Mouse (Mus musculus): ENCODE results near the gene Dnajc12. TPM values are rescaled to one million over a fixed set of nuclear protein-coding genes. Genes with fewer than 3 reads are reported as not detected.
"Not testable (repeated sequence)": the region's sequence is repeated elsewhere in the genome, so short reads cannot be mapped to it uniquely, and the experiment has no call there.

Dnajc12 gene
- polyA plus RNA-seq, 1 experiment from 2014 or later = 20.8 TPM

GRCm38 (mm10) chr10:63378948-63379680, 3.1 kb upstream of the Dnajc12 start:
- H3K9me3 ChIP-seq (ENCODE audit: control insufficient read depth, low read length) = no peaks in the 10 kb centered on the region
- 68% methylated on average over 6 of the region's 6 CpGs for WGBS
- peaks cover 4% of the 10 kb centered on the region; the same call in 1 of the 2 replicates for H3K27me3 ChIP-seq (ENCODE audit: control insufficient read depth, insufficient read depth, low read length)
- no peak overlapping the region for H3K9ac ChIP-seq (replicated peaks; ENCODE audit: low read length)
- no peak overlapping the region for H3K4me3 ChIP-seq (replicated peaks; ENCODE audit: low read depth, low read length)
- peaks cover 8% of the 10 kb centered on the region; the same call in 1 of the 2 replicates for H3K4me1 ChIP-seq (ENCODE audit: control insufficient read depth, insufficient read depth, low read length)
- H3K36me3 ChIP-seq (ENCODE audit: control insufficient read depth, insufficient read depth, low read length) = no peaks in the 10 kb centered on the region
- H3K27ac ChIP-seq (replicated peaks; ENCODE audit: low read depth, low read length) = no peak overlapping the region
- DNase-seq = no peak
- no peak for ATAC-seq (ENCODE audit: low FRiP score, low TSS enrichment)
- no peak overlapping the region for H3K4me2 ChIP-seq (ENCODE audit: low read length)

GRCm38 (mm10) chr10:63381498-63382280, 554 bp upstream of the Dnajc12 start, which contains the start of gene Sirt1:
TSS of gene Sirt1 (minus strand) at chr10:63381704.
- Histone ChIP-seq H3K9ac (replicated peaks; ENCODE audit: low read length) (peak within 1 kb of the TSS; percentile 69), H3K4me1 (ENCODE audit: control insufficient read depth, insufficient read depth, low read length) (peaks cover 8% of the 10 kb centered on the region; the same call in 1 of the 2 replicates), H3K27me3 (ENCODE audit: control insufficient read depth, insufficient read depth, low read length) (peaks cover 4% of the 10 kb centered on the region; the same call in 1 of the 2 replicates), H3K27ac (replicated peaks; ENCODE audit: low read depth, low read length) (0 out of 2 replicates have a peak within 1 kb of the TSS, but pooled peaks have one; percentile 32), H3K4me3 (replicated peaks; ENCODE audit: low read depth, low read length) (peak within 1 kb of the TSS; percentile 57), H3K4me2 (ENCODE audit: low read length) (peak within 1 kb of the TSS; percentile 92), H3K36me3 (ENCODE audit: control insufficient read depth, insufficient read depth, low read length) (no peaks in the 10 kb centered on the region), H3K9me3 (ENCODE audit: control insufficient read depth, low read length) (no peaks in the 10 kb centered on the region)
- 7% methylated on average over 24 of the region's 24 CpGs for WGBS
- ATAC-seq (ENCODE audit: low FRiP score, low TSS enrichment) (no peak), DNase-seq (peak; percentile 18)

GRCm38 (mm10) chr10:63385897-63386296, 3.7 kb downstream of the Dnajc12 start:
- peak overlapping the region; percentile 72 for H3K4me2 ChIP-seq (ENCODE audit: low read length)
- not testable (repeated sequence) for H3K27me3 ChIP-seq (ENCODE audit: control insufficient read depth, insufficient read depth, low read length); H3K9me3 ChIP-seq (ENCODE audit: control insufficient read depth, low read length); H3K27ac ChIP-seq (replicated peaks; ENCODE audit: low read depth, low read length); DNase-seq; ATAC-seq (ENCODE audit: low FRiP score, low TSS enrichment); H3K36me3 ChIP-seq (ENCODE audit: control insufficient read depth, insufficient read depth, low read length); H3K9ac ChIP-seq (replicated peaks; ENCODE audit: low read length); H3K4me1 ChIP-seq (ENCODE audit: control insufficient read depth, insufficient read depth, low read length)
- H3K4me3 ChIP-seq (replicated peaks; ENCODE audit: low read depth, low read length) = peak overlapping the region; percentile 53; the same call in 1 of the 2 replicates
- WGBS = 32% methylated on average over 5 of the region's 5 CpGs

- Histone ChIP-seq H3K27me3 (ENCODE audit: control insufficient read depth, insufficient read depth, low read length) (no peaks in the 10 kb centered on the region), H3K9me3 (ENCODE audit: control insufficient read depth, low read length) (no peaks in the 10 kb centered on the region), H3K27ac (replicated peaks; ENCODE audit: low read depth, low read length) (peak overlapping the region; percentile 63), H3K9ac (replicated peaks; ENCODE audit: low read length) (peak overlapping the region; percentile 51; the same call in 1 of the 2 replicates), H3K4me1 (ENCODE audit: control insufficient read depth, insufficient read depth, low read length) (peaks cover 6% of the 10 kb centered on the region; the same call in 1 of the 2 replicates), H3K36me3 (ENCODE audit: control insufficient read depth, insufficient read depth, low read length) (no peaks in the 10 kb centered on the region), H3K4me3 (replicated peaks; ENCODE audit: low read depth, low read length) (peak overlapping the region; percentile 53), H3K4me2 (ENCODE audit: low read length) (peak overlapping the region; percentile 72)
- ATAC-seq (ENCODE audit: low FRiP score, low TSS enrichment) (peak; percentile 81), DNase-seq (peak; percentile 92)
- under 1% methylated on average over 19 of the region's 19 CpGs for WGBS
These were observed 4.2 kb downstream of the Dnajc12 start for GRCm38 (mm10) chr10:63386444-63386843.

- H3K4me2 ChIP-seq (ENCODE audit: low read length) = peak overlapping the region; percentile 72
- H3K4me1 ChIP-seq (ENCODE audit: control insufficient read depth, insufficient read depth, low read length) = 0 out of 2 replicates have a peak, but pooled peaks cover under 1% of the 10 kb centered on the region
- no peak for ATAC-seq (ENCODE audit: low FRiP score, low TSS enrichment)
- peak; percentile 40 for DNase-seq
- no peaks in the 10 kb centered on the region for H3K9me3 ChIP-seq (ENCODE audit: control insufficient read depth, low read length)
- H3K9ac ChIP-seq (replicated peaks; ENCODE audit: low read length) = peak overlapping the region; percentile 51; the same call in 1 of the 2 replicates
- no peaks in the 10 kb centered on the region for H3K27me3 ChIP-seq (ENCODE audit: control insufficient read depth, insufficient read depth, low read length)
- H3K4me3 ChIP-seq (replicated peaks; ENCODE audit: low read depth, low read length) = peak overlapping the region; percentile 53
- WGBS = 2% methylated on average over 10 of the region's 10 CpGs
- no peaks in the 10 kb centered on the region for H3K36me3 ChIP-seq (ENCODE audit: control insufficient read depth, insufficient read depth, low read length)
- H3K27ac ChIP-seq (replicated peaks; ENCODE audit: low read depth, low read length) = peak overlapping the region; percentile 63; the same call in 1 of the 2 replicates
These were observed 4.7 kb downstream of the Dnajc12 start for GRCm38 (mm10) chr10:63386991-63387390.

GRCm38 (mm10) chr10:63388948-63389347, 6.7 kb downstream of the Dnajc12 start:
- 54% methylated on average over 4 of the region's 4 CpGs for WGBS
- Histone ChIP-seq H3K27ac (replicated peaks; ENCODE audit: low read depth, low read length) (no peak overlapping the region), H3K4me2 (ENCODE audit: low read length) (no peak overlapping the region), H3K9ac (replicated peaks; ENCODE audit: low read length) (no peak overlapping the region), H3K36me3 (ENCODE audit: control insufficient read depth, insufficient read depth, low read length) (no peaks in the 10 kb centered on the region), H3K27me3 (ENCODE audit: control insufficient read depth, insufficient read depth, low read length) (no peaks in the 10 kb centered on the region), H3K4me3 (replicated peaks; ENCODE audit: low read depth, low read length) (no peak overlapping the region), H3K9me3 (ENCODE audit: control insufficient read depth, low read length) (no peaks in the 10 kb centered on the region), H3K4me1 (ENCODE audit: control insufficient read depth, insufficient read depth, low read length) (no peaks in the 10 kb centered on the region)
- DNase-seq (no peak), ATAC-seq (ENCODE audit: low FRiP score, low TSS enrichment) (no peak)

GRCm38 (mm10) chr10:63396963-63397362, 14.7 kb downstream of the Dnajc12 start:
- 92% methylated on average over 10 of the region's 10 CpGs for WGBS
- ATAC-seq (ENCODE audit: low FRiP score, low TSS enrichment) = no peak

GRCm38 (mm10) chr10:63402731-63403504, 20.7 kb downstream of the Dnajc12 start:
- WGBS = 90% methylated on average over 5 of the region's 5 CpGs

More at GRCm38 (mm10) chr10:63396963-63397362, 14.7 kb downstream of the Dnajc12 start:
- Histone ChIP-seq H3K27ac (replicated peaks; ENCODE audit: low read depth, low read length) (no peak overlapping the region), H3K27me3 (ENCODE audit: control insufficient read depth, insufficient read depth, low read length) (no peaks in the 10 kb centered on the region), H3K36me3 (ENCODE audit: control insufficient read depth, insufficient read depth, low read length) (no peaks in the 10 kb centered on the region), H3K4me3 (replicated peaks; ENCODE audit: low read depth, low read length) (no peak overlapping the region), H3K4me1 (ENCODE audit: control insufficient read depth, insufficient read depth, low read length) (no peaks in the 10 kb centered on the region), H3K4me2 (ENCODE audit: low read length) (no peak overlapping the region), H3K9me3 (ENCODE audit: control insufficient read depth, low read length) (no peaks in the 10 kb centered on the region), H3K9ac (replicated peaks; ENCODE audit: low read length) (no peak overlapping the region)
- no peak for DNase-seq

More at GRCm38 (mm10) chr10:63402731-63403504, 20.7 kb downstream of the Dnajc12 start:
- H3K36me3 ChIP-seq (ENCODE audit: control insufficient read depth, insufficient read depth, low read length) = no peaks in the 10 kb centered on the region
- H3K27me3 ChIP-seq (ENCODE audit: control insufficient read depth, insufficient read depth, low read length) = no peaks in the 10 kb centered on the region
- no peaks in the 10 kb centered on the region for H3K4me1 ChIP-seq (ENCODE audit: control insufficient read depth, insufficient read depth, low read length)
- H3K9ac ChIP-seq (replicated peaks; ENCODE audit: low read length) = no peak overlapping the region
- no peak overlapping the region for H3K27ac ChIP-seq (replicated peaks; ENCODE audit: low read depth, low read length)
- DNase-seq (no peak), ATAC-seq (ENCODE audit: low FRiP score, low TSS enrichment) (no peak)
- no peak overlapping the region for H3K4me2 ChIP-seq (ENCODE audit: low read length)
- no peaks in the 10 kb centered on the region for H3K9me3 ChIP-seq (ENCODE audit: control insufficient read depth, low read length)
- H3K4me3 ChIP-seq (replicated peaks; ENCODE audit: low read depth, low read length) = no peak overlapping the region

Data from midbrain, embryonic 14.5 days (tissue).